Mouse (Mus musculus): ENCODE data around the gene Zbtb3.

Gene Zbtb3

GRCm38 (mm10) chr19:8839908-8840791, 37.8 kb downstream of the Zbtb3 start:
- no peak for DNase-seq (ENCODE audit: low read depth, low spot score)

- no peak for DNase-seq (ENCODE audit: low read depth, low spot score)
Observed at GRCm38 (mm10) chr19:8841012-8841411, 38.7 kb downstream of the Zbtb3 start.

DNA sequence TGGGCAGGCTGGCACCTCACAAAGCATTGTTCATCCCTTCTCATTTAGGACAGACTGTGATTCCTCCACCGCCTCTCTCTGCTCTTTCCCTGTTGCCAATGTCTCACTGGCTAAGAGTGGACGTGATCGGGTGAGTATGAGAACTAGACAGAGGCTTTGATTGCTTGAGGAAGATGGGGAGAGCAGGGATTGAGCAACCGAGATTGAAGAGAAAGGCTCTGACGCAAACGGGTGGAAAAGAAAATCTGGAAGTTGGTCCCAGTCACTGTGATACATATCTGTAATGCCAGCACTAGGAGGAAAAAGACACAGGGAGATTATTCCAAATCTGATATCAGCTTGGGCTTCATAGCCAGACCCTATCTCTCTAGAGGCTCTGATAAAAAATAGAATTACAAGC, 40.6 kb downstream of the Zbtb3 start:
- DNase-seq (ENCODE audit: low read depth, low spot score): no peak

GRCm38 (mm10) chr19:8844371-8845129, 42.2 kb downstream of the Zbtb3 start:
- peak; percentile 60 for DNase-seq (ENCODE audit: low read depth, low spot score)

DNA sequence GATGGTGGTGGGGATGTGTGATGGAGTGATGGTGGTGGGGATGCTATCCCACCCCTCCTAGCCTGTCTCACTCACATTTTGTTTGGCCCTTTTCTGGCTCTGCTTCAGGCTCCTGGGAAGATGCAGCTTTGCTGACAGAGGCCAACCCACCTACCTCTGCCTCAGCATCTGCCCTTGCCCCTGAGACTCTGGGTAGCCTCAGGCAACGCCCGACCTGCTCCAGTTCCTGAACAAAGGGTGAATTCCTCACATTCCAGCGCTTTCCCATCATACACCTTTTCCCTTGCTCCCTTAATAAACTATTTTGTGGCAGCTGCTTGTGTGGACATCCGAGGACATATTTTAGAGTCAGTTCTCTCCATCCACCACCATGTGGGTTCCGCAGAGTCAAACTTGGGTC, 46.0 kb downstream of the Zbtb3 start:
- DNase-seq (ENCODE audit: low read depth, low spot score): no peak

GRCm38 (mm10) chr19:8850402-8850901, 48.1 kb downstream of the Zbtb3 start, which contains the start of gene Lrrn4cl:
TSS of gene Lrrn4cl (plus strand) at chr19:8850768.
- DNase-seq (ENCODE audit: low read depth, low spot score): peak; percentile 36

DNA sequence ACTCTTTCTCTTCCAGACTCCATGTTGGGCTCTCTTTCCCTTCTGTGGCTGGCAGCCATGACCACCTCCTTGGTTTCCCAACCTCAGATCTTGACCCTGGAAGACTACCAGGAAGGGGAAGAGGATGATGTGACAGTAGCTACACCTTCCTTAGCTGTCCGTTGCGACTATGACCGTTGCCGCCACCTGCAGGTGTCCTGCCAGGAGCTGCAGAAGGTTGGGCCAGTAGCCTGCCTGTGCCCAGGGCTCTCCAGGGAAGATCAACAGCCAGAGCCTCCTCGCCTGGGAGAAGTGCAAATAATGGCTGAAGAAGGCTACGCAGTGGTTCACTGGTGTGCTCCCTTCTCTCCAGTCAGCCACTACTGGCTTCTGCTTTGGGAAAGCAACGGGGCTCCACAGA, 49.3 kb downstream of the Zbtb3 start:
- DNase-seq (ENCODE audit: low read depth, low spot score): no peak

DNA sequence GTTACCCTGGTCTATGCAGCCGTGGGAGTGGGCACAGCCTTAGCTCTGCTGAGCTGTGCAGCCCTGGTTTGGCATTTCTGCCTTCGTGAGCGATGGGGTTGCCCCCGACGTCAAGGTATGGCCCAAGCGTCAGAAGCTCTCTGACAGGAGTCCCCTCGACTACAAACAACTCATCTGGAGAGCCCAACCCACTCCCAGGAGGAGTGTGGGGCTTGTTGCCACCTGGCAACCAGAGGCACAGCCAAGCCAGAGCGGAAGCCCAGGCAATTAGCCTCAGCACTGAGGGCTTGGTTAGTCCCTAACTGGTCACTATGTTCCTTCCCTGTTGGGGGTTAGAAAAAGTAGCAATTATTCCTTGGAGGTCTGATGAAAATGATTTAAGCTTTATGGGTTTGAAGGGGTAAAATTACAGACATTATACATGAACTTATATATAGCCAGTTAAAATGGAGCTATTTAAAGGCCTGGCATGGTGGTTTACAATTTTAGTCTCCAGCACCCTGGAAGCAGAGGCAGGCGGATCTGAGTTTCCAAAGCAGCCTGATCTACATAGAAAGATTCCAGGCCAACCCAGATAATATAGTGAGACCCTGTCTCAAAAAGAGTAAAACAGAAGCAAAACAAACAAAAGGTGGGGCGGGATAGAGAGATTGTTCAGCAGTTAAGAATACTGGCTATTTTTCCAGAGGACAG, 50.0 kb downstream of the Zbtb3 start:
- no peak for DNase-seq (ENCODE audit: low read depth, low spot score)

DNA sequence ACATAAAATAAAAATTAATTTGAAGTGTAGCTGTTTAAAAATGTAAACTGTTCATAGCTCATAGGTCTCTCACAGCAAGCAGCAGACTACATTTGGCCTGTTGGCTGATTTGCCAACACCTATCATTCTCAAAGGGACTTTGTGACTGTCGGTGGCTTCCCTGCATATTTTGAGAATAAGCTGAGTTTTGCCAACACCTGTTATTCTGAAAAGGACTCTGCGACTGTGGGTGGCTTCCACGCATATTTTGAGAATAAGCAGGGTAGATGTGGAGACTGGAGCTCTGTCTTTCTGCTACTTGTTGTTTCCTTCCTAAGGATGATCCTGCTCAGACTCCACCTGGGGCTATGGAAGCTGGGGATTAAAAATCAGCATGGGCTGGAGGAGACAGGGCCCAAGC, 50.8 kb downstream of the Zbtb3 start:
- no peak for DNase-seq (ENCODE audit: low read depth, low spot score)
